Mouse (Mus musculus) ES-Bruce4 (cell line): Measurements from ENCODE around the gene D230025D16Rik.

ENCODE experiments used
- CTCF ChIP-seq: IDR thresholded peaks from one replicate; pipeline ENCODE4 v1.8.1; 2011; ENCODE audit warnings: low read depth, low read length
- EP300 ChIP-seq: IDR thresholded peaks from 2 replicates; pipeline ENCODE4 v1.6.1; 2011; ENCODE audit warnings: low read depth, low read length; ENCODE audit not compliant: insufficient read depth

- TF ChIP-seq EP300 (0 out of 2 replicates have a peak, but pooled peaks have one; percentile 7), CTCF (no peak)
Measured at GRCm38 (mm10) chr8:105276292-105277120, 51.6 kb downstream of the D230025D16Rik start.
